Mouse (Mus musculus): ENCODE measurements around the gene Col26a1. TPM values are rescaled to one million over a fixed set of nuclear protein-coding genes. Genes with fewer than 3 reads are reported as not detected.

Col26a1 gene
- polyA plus RNA-seq, 1 experiment: not detected

DNA sequence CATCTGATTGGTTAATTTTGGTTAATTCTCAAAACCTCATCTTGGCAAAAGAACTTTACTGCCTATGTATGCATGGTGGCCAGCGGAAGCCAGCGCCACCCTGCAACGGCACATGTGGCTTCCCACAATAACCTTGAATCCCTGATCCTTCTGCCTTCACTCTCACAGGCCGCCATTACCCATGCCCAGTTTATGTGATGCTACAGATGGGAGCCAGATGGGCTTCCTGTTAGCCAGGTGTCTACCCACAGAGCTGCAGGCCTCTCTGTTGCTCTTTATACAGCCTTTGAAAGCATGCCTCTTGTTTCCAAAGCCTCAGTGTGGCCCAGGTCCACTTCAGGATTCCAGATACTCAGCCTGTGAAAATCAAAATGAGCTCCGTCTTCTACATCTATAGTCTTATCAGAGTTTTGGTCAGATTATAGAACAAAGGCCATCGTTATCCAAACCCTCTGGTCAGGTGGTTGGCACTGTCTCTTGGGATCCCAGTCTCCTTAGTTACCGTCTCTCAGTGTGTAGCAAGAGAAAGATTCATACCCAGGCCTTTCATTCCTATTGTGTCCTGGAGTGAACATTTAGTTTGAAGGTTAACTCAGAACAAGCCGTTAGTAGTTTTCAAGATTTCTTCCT is 34.7 kb upstream of the Col26a1 start:
- Histone ChIP-seq H3K4me3 (replicated peaks; ENCODE audit: control insufficient read depth, low read depth, low read length) (no peak overlapping the region), H3K27ac (ENCODE audit: control insufficient read depth, insufficient read depth, low read depth, low read length, poor library complexity) (no peak overlapping the region), H3K4me1 (ENCODE audit: control insufficient read depth, insufficient read depth, low read length) (no peaks in the 10 kb centered on the region)
- TF ChIP-seq CTCF (IDR thresholded peaks at IDR 0.05; ENCODE audit: control insufficient read depth, insufficient read depth, low read length) (no peak), POLR2A (IDR thresholded peaks at IDR 0.05; ENCODE audit: borderline replicate concordance, control insufficient read depth, low read depth, low read length) (no peak)
- WGBS: 94% methylated on average over 8 of the region's 8 CpGs

DNA sequence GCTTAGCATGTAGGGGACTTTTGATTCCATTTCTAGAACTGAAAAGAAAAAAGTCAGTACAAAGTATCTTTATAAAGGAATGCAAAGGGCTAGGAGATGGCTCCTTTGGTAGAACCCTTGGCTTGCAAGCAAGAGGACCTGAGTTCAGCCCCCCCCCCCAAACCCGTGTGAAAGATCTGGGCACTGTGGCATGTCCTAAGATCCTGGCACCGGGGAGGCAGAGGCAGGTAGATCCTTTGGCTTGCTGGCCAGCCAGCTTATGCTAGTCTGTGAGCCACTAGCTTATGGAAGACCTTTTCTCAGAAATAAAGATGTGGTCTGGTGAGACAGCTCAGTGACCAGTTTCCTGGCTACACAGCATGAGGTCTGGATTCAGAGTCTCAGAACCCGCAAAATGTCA is 31.2 kb upstream of the Col26a1 start:
- WGBS: 83% methylated on average over 3 of the region's 3 CpGs
- TF ChIP-seq POLR2A (IDR thresholded peaks at IDR 0.05; ENCODE audit: borderline replicate concordance, control insufficient read depth, low read depth, low read length) (no peak), CTCF (IDR thresholded peaks at IDR 0.05; ENCODE audit: control insufficient read depth, insufficient read depth, low read length) (no peak)
- H3K4me3 ChIP-seq (replicated peaks; ENCODE audit: control insufficient read depth, low read depth, low read length): no peak overlapping the region

DNA sequence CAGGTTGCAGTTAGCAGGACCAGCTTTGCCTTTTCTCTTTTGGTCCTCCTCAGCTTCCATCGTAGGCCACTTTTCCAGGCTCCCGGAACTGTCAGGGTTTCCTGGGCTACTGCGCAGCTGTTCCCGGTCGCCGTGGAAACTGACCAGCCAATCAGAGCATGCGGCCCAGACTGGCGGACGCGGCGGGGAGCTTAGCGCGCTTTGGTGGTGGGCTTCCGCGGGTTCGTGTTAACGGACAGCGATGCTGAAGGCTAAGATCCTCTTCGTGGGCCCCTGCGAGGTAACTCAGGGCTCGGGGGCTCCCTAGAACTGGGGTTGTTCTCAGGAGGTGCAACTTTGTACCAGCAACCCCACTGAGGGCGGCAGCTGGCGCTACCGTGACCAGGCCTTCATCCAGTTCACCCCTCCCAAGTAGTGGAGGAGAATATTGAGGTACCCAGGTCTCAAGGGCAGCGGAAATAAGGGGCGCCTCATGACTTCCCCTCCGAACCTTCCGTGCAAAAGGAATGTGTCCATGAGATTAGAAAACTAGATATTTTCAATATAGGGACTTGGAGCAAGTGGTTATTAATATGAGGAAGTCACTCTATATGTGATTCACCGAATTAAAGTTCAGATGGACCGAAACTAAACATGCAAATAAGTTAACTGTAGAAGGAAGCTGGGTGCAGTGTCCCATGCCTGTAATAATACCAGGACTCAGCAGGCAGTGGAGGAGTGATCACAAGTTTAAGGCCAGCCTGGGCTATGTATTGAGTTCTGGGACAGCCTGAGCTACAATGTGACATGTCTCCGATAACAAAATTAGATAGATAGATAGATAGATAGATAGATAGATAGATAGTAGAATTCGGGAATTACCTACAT is 25.2 kb upstream of the Col26a1 start, which contains the start of gene Ift22:
TSS of gene Ift22 (plus strand) at position 160 of the 867 bp plus-strand sequence.
- Histone ChIP-seq H3K4me3 (replicated peaks; ENCODE audit: control insufficient read depth, low read depth, low read length) (peak within 1 kb of the TSS; percentile 83), H3K4me1 (ENCODE audit: control insufficient read depth, insufficient read depth, low read length) (no peaks in the 10 kb centered on the region), H3K27ac (ENCODE audit: control insufficient read depth, insufficient read depth, low read depth, low read length, poor library complexity) (peak within 1 kb of the TSS; percentile 45)
- peak; percentile 42; the same call in 1 of the 2 replicates for TF ChIP-seq POLR2A (IDR thresholded peaks at IDR 0.05; ENCODE audit: borderline replicate concordance, control insufficient read depth, low read depth, low read length)
- no peak for TF ChIP-seq CTCF (IDR thresholded peaks at IDR 0.05; ENCODE audit: control insufficient read depth, insufficient read depth, low read length)
- WGBS: 6% methylated on average over 32 of the region's 32 CpGs

More for the DNA sequence above, 31.2 kb upstream of the Col26a1 start:
- H3K4me1 ChIP-seq (ENCODE audit: control insufficient read depth, insufficient read depth, low read length): no peaks in the 10 kb centered on the region
- no peak overlapping the region for H3K27ac ChIP-seq (ENCODE audit: control insufficient read depth, insufficient read depth, low read depth, low read length, poor library complexity)

DNA sequence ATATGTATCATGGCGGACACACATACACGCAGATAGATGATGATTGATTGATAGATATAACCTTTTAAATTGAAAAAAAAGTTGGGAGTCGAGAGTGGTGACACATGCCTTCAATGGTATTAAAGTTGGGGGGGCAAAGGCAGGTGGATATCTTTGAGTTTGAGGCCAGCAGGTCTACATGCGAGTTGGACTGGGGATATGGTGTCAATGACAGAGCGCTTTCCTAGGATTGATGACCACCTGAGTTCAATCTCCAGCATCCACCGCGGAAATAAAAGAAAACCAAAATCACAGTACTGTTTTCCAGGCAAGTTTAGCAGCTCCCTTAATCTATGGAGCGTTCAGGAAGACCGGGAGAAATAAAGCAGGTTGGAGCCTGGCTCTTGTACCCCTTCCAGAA is 24.6 kb upstream of the Col26a1 start:
- TF ChIP-seq POLR2A (IDR thresholded peaks at IDR 0.05; ENCODE audit: borderline replicate concordance, control insufficient read depth, low read depth, low read length) (no peak), CTCF (IDR thresholded peaks at IDR 0.05; ENCODE audit: control insufficient read depth, insufficient read depth, low read length) (no peak)
- H3K27ac ChIP-seq (ENCODE audit: control insufficient read depth, insufficient read depth, low read depth, low read length, poor library complexity): peak overlapping the region; percentile 45
- no peaks in the 10 kb centered on the region for H3K4me1 ChIP-seq (ENCODE audit: control insufficient read depth, insufficient read depth, low read length)
- 36% methylated on average over 9 of the region's 9 CpGs for WGBS
- H3K4me3 ChIP-seq (replicated peaks; ENCODE audit: control insufficient read depth, low read depth, low read length): peak overlapping the region; percentile 83

- no peak overlapping the region for H3K27ac ChIP-seq (ENCODE audit: control insufficient read depth, insufficient read depth, low read depth, low read length, poor library complexity)
- 42% methylated on average over 7 of the region's 7 CpGs for WGBS
- TF ChIP-seq CTCF (IDR thresholded peaks at IDR 0.05; ENCODE audit: control insufficient read depth, insufficient read depth, low read length): peak; percentile 38; the same call in 1 of the 2 replicates
- TF ChIP-seq POLR2A (IDR thresholded peaks at IDR 0.05; ENCODE audit: borderline replicate concordance, control insufficient read depth, low read depth, low read length): no peak
- no peak overlapping the region for H3K4me3 ChIP-seq (replicated peaks; ENCODE audit: control insufficient read depth, low read depth, low read length)
- H3K4me1 ChIP-seq (ENCODE audit: control insufficient read depth, insufficient read depth, low read length): no peaks in the 10 kb centered on the region
Measured at GRCm38 (mm10) chr5:136905630-136906029, 22.6 kb upstream of the Col26a1 start.

- no peaks in the 10 kb centered on the region for H3K4me1 ChIP-seq (ENCODE audit: control insufficient read depth, insufficient read depth, low read length)
- 59% methylated on average over 3 of the region's 3 CpGs for WGBS
- no peak overlapping the region for H3K27ac ChIP-seq (ENCODE audit: control insufficient read depth, insufficient read depth, low read depth, low read length, poor library complexity)
- no peak overlapping the region for H3K4me3 ChIP-seq (replicated peaks; ENCODE audit: control insufficient read depth, low read depth, low read length)
- no peak for TF ChIP-seq POLR2A (IDR thresholded peaks at IDR 0.05; ENCODE audit: borderline replicate concordance, control insufficient read depth, low read depth, low read length)
- no peak for TF ChIP-seq CTCF (IDR thresholded peaks at IDR 0.05; ENCODE audit: control insufficient read depth, insufficient read depth, low read length)
Measured at GRCm38 (mm10) chr5:136904621-136905020, 21.6 kb upstream of the Col26a1 start.

DNA sequence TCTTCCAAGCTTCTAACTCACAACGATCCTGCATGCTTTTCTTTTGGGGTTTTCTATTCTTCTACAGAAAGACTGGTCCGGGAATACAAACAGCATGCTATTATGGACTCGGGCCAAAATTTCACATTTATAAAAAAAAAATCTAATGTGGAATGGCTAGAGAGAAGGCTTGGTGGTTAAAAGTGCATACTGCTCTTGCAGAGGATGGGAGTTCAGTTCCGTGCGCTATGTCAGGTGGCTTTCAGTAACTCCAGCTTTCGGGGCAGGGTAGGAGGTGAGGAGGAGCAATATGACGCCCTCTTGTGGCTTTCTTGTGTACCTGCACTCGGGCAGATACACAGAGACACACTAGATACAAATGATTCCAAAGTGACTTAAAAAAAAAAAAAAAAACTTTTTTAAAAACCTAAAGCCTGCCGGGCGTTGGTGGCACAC is 12.5 kb upstream of the Col26a1 start:
- 60% methylated on average over 10 of the region's 10 CpGs for WGBS
- no peaks in the 10 kb centered on the region for H3K4me1 ChIP-seq (ENCODE audit: control insufficient read depth, insufficient read depth, low read length)
- no peak for TF ChIP-seq CTCF (IDR thresholded peaks at IDR 0.05; ENCODE audit: control insufficient read depth, insufficient read depth, low read length)
- TF ChIP-seq POLR2A (IDR thresholded peaks at IDR 0.05; ENCODE audit: borderline replicate concordance, control insufficient read depth, low read depth, low read length): no peak
- H3K4me3 ChIP-seq (replicated peaks; ENCODE audit: control insufficient read depth, low read depth, low read length): no peak overlapping the region
- H3K27ac ChIP-seq (ENCODE audit: control insufficient read depth, insufficient read depth, low read depth, low read length, poor library complexity): no peak overlapping the region

GRCm38 (mm10) chr5:136894840-136895528 is 12.0 kb upstream of the Col26a1 start:
- WGBS: 67% methylated on average over 25 of the region's 25 CpGs
- Histone ChIP-seq H3K4me1 (ENCODE audit: control insufficient read depth, insufficient read depth, low read length) (no peaks in the 10 kb centered on the region), H3K4me3 (replicated peaks; ENCODE audit: control insufficient read depth, low read depth, low read length) (no peak overlapping the region), H3K27ac (ENCODE audit: control insufficient read depth, insufficient read depth, low read depth, low read length, poor library complexity) (no peak overlapping the region)
- TF ChIP-seq POLR2A (IDR thresholded peaks at IDR 0.05; ENCODE audit: borderline replicate concordance, control insufficient read depth, low read depth, low read length) (no peak), CTCF (IDR thresholded peaks at IDR 0.05; ENCODE audit: control insufficient read depth, insufficient read depth, low read length) (no peak)

Data from bone marrow, adult 2 months (tissue).